Mouse (Mus musculus) fat pad, adult 2 months (tissue): Measurements from ENCODE around the gene Adck1.
"Not testable (repeated sequence)": the region's sequence is repeated elsewhere in the genome, so short reads cannot be mapped to it uniquely, and the experiment has no call there.

Experiments
- DNase-seq: peaks from one replicate; pipeline ENCODE4 v3.0.0-alpha.2; 2011; ENCODE audit warnings: low read depth, low spot score; ENCODE audit errors: extremely low read depth

The Adck1 gene

DNA sequence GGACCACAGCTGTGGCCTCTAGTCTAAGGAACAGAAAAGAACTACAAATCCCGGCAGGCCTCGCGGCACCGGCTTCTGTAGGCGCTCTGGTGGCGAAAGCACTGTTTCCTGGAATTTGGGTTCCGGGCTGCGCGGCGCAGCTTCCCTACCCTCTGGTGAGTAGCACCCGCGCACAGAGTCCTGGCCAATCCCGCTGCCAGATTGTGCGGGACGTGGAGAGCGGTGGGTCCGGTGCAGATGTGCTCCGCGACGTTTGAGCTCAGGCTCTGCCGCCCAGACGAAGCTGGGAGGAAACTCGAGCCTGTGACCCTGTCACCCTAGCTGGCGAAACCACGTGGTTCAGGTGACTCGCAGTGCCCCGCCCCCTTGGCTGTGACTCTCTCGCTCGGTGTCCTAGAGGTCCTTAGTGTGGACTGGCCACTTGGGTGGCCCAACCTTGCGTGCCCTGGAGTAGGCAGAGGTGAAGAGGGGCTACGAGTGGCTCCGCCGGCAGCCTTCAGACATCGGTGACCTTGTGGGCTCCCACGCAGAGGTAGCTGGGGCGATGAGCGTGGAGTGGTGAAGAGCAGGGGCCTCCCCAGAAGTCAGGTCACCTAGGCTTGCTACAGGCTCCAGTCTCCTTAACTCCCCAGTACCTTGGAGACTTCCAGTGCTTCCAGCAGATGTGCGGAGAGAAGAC, at the start of gene Adck1:
TSS of gene Adck1 (plus strand) at position 114 of the 679 bp plus-strand sequence.
- no peak for DNase-seq

- DNase-seq = no peak
Observed at GRCm38 (mm10) chr12:88314556-88314955, 45.8 kb upstream of the Adck1 start.

DNA sequence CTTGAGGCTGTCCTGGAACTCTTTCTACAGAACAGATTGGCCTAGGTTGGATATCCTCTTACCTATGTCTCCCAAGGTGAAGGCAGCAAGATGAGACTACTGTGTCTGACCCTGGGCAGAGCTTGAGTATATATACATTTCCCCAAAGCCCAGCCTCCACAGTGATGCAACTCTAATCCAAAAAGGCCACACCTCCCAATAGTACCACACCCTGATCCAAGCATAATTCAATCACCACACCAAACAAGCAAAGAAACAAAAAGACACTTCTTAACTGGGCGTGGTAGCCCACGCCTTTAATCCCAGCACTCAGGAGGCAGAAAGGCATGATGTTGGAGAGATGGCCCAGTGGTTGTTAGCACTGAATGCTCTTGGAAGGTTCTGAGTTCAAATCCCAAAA, 36.4 kb upstream of the Adck1 start, which contains the start of gene Gm5039:
TSS of gene Gm5039 (minus strand) at position 101 of the 400 bp plus-strand sequence.
- not testable (repeated sequence) for DNase-seq

DNA sequence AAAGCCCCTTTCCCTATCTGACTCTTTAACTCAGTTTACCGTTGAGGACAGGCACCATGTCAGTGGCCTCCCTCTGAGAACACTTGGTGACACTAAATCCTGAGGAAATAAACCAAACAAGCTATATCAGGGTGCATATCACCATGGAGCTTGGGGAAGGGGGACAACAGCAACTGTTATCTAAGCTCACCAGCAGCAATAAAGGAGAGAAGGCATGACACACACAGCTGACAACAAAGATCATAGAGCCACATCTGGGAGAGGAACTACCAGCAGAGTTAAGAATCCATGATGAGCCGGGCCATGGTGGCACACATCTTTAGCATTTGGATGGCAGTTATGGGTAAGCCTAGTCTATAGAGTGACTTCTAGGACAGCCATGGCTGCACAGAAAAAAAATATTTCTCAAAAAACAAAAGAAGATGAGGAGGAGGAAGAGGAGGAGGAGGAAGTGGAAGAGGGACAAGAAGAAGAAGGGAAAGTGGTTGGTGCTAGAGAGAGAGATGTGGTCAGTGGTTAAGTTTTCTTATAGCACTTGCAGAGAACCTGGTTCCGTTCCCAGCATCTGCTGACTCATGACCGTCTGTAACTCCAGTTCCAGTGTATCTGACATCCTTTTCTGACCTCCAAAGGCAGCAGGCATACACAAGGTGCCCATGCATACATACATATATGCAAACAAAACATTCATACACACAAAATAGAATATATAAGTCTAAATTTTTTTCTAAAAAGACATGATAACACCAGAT, 23.5 kb upstream of the Adck1 start:
- not testable (repeated sequence) for DNase-seq

DNA sequence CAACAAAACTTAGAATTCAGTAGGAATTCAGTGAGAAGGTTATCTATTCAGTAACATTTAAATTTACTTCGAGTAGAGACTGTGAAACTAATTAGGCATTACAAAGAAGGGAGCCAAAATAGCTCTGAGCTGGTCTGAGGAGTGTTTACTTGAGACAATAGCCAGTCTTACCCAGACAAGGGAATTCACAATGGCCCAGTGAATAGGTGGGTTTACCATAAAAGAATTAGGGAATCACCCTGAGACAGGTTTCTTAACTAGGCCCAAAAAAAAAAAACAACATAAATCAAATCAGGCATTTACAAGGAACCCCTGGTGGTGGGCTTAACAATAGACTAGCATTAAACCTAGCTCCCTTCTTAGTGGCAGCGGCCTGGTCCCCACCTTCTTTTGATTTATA, 19.1 kb upstream of the Adck1 start:
- DNase-seq = not testable (repeated sequence)

DNA sequence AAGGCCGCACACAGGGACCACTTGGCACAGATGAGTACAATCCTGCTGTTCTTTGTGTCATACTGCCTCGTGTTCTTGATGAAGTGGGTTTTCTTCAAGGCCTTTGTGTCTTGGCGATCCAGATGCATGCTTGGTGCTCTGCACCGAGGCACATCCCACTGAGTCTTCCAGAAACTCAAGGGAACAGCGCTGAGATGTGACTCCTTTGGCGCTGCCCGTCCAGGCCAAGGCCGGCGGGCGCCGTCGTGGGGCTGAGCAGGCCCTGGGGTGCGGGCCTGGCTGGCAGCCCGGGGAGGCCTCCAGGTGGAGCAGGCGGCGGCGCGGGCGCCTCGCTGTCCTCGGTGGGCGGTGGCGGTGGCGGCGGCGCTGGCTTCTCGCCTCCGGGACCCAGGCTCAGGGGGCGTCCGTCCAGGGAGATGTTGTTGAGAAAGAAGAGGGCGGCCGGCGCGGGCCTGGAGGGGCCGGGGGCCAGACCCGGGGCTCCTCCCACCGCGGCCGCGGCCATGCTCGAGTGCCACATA, 6.1 kb upstream of the Adck1 start:
- DNase-seq = no peak

- no peak for DNase-seq
Observed at GRCm38 (mm10) chr12:88361120-88361445, 729 bp downstream of the Adck1 start.

DNA sequence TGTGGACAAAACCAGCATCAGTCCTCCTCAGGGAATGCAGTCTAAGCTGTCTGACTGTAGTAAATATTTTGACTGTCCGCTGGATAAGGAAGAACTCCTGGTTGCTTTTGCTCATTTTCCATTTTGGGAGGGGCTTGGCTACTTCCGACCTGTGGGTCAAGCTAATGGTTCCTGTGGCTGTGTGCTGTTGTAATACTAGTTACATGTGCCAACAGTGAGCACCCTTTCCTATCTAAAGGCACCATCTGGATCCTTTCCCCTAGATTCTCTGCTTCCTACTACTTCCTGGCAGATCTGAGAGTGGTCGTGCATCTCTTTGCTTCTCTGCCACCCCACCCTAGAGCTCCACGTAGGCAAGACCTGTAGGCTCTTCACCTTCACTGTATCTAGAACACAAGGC, 7.3 kb downstream of the Adck1 start:
- DNase-seq = no peak

GRCm38 (mm10) chr12:88368618-88369017, 8.3 kb downstream of the Adck1 start:
- DNase-seq = no peak

DNA sequence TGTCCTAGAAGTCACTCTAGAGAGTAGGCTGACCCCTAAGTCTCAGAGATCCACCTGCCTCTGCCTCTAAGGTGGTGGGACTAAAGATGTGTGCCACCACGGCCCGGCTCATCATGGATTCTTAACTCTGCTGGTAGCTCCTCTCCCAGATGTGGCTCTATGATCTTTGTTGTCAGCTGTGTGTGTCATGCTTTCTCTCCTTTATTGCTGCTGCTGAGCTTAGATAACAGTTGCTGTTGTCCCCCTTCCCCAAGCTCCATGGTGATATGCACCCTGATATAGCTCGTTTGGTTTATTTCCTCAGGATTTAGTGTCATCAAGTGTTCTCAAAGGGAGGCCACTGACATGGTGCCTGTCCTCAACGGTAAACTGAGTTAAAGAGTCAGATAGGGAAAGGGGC, 9.3 kb downstream of the Adck1 start:
- not testable (repeated sequence) for DNase-seq

DNA sequence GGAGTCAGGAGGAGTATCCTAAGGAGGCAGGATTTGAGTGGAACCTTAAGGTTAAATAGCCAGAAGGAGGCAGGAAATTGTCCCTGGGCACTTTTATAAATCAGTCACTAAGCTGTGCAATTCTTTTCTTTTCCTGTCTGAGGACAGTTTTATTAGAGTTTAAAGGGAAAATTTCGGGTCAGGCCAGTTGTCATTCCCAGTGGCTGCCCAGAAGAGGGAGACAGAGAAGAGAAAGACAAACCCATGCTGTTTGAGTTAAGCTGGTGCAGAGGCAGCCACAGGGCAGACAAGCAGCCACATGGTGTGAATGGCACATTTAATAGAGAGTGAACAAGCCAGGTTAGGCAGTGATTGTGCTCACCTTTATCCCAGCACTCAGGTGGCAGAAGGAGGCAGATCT, 10.0 kb downstream of the Adck1 start:
- not testable (repeated sequence) for DNase-seq

GRCm38 (mm10) chr12:88372018-88372417, 11.7 kb downstream of the Adck1 start:
- DNase-seq = no peak

GRCm38 (mm10) chr12:88376820-88377219, 16.5 kb downstream of the Adck1 start:
- no peak for DNase-seq

- no peak for DNase-seq
Observed at GRCm38 (mm10) chr12:88378256-88378655, 17.9 kb downstream of the Adck1 start.

DNA sequence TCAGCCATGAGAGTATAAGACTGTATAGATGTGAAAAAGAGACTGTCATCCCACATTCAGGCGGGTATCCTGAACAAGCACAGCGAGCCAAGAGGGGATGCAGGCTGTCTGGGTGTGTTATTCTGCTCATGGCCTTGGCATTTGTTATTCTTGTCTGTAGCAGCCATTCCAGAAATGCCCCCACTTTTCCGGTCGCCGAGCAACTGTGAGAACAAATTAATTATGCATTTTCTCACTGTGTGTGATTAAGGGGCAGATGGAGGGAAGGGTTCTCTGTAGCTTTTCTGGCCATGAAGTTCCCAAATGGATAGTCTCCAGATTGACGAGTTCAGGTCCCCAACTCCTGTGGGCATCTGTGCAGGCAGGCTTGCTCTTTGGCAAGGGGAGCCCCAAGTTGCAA, 28.5 kb downstream of the Adck1 start:
- DNase-seq = no peak

GRCm38 (mm10) chr12:88398658-88399057, 38.3 kb downstream of the Adck1 start:
- no peak for DNase-seq

DNA sequence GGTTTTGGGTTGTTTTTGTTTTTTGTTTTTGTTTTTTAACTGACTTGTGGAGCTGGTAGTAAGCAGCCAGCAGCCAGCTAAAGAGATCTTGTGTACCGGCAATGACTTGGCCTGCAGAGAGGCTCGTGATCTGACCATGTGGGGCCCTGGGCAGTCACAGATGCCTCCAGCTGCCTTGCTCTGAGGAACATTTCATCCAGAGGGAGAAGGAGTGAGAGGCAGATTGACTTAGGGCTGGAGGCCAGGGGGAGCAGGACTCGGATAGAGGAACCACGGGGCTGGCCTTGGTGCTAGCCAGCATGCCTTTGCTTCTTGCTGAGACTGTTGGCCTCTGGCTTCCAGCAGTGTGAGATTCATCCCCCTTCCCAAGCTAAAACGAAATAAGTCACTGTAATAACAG, 43.2 kb downstream of the Adck1 start:
- no peak for DNase-seq

GRCm38 (mm10) chr12:88405113-88405512, 44.8 kb downstream of the Adck1 start:
- DNase-seq = no peak

DNA sequence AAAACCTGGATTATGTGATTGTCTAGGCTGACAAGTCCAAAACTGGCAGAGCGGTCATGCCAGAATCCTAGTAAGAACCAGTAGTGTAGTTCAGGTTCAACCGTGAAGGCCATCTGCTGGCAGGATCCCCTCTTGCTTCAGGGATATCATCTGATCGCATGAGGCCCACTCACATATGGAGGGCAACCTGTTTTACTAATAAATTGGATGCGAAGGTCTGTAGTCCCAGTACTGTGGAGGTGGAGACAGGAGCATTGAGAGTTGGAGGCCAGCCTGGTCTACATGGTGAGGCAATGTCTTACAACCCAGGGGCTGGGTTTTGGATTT, 47.6 kb downstream of the Adck1 start:
- DNase-seq = no peak

DNA sequence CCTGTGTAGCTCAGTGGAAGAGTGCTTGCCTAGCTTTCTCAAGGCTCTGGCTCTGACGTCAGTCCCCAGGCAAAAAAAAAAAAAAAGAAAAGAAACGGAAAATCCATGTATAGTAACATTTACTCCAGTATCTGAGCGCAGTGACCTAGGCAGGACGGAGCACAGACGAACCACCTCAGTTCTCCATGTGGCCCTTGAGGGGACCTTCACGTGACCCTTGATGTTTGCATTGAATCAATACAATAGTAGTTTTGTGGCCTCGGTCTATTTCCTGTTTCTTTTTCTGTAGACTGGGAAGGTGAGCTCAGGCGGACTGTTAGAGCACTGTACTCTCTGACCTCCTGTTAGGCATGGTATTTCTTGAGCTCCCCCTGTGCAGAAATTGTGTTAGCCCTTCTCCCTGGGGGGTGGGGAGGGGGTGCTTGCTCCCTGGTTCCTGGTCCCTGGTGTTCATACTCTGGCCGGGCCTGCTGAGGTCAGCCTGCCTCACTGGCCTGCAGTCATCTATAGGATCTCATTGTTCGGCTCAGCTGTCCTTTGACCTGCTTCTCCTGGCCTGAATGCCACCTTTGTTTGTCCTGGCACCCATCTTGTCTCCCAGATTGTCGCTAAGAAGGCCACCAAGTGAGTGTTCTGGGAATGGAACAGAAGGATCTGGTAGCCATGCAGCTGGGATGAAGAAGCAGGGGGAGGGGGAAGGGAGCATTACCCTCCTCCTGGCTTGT, 48.1 kb downstream of the Adck1 start:
- no peak for DNase-seq

DNA sequence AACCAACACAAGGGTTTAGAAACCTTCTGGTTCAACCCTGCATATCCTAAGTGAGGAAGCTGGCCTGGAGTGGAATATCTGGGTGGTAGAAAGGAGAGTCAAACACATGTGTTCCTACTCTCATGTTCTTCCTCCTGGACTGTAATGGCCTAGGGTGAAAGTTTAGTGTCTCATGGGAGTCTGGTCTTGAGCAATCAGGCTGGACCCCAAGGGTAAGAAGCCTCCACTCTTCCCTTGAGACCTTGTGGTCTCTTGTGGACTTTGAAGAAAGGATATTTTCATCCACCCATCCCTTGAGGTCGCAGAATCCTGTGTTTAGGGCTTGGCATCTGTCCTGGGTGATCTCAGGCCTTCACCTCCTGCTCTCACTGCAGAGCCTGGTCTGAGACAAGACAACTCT, 52.9 kb downstream of the Adck1 start:
- no peak for DNase-seq
